Mouse (Mus musculus) spleen, postnatal 14 days (tissue): Measurements from ENCODE around the gene Gm21885.

Source experiments
- DNase-seq, 2 experiments: peaks; one replicate each; pipeline ENCODE4 v3.0.0; 2021 to 2022; ENCODE audit warnings: low spot score in 2 of 2

Gene Gm21885

GRCm38 (mm10) chr11:94268761-94269160 lies 12.9 kb upstream of the Gm21885 start:
- DNase-seq, result no peak

- DNase-seq, result no peak
Measured at GRCm38 (mm10) chr11:94269906-94270305, 11.8 kb upstream of the Gm21885 start.

GRCm38 (mm10) chr11:94271015-94271414 lies 10.7 kb upstream of the Gm21885 start:
- no peak for DNase-seq

- no peak for DNase-seq
Measured at GRCm38 (mm10) chr11:94272960-94273927, 8.4 kb upstream of the Gm21885 start.

- no peak for DNase-seq
Measured at GRCm38 (mm10) chr11:94274206-94274867, 7.3 kb upstream of the Gm21885 start.

- DNase-seq, result no peak
Measured at GRCm38 (mm10) chr11:94275226-94275625, 6.4 kb upstream of the Gm21885 start.

GRCm38 (mm10) chr11:94275686-94276085 lies 6.0 kb upstream of the Gm21885 start:
- DNase-seq, result no peak

GRCm38 (mm10) chr11:94276869-94277337 lies 4.8 kb upstream of the Gm21885 start:
- DNase-seq, result peak; percentile 63 to 75

GRCm38 (mm10) chr11:94282291-94282690 lies 618 bp downstream of the Gm21885 start:
- DNase-seq, result no peak

- DNase-seq, result no peak
Measured at GRCm38 (mm10) chr11:94283536-94284099, 1.9 kb downstream of the Gm21885 start.

GRCm38 (mm10) chr11:94285886-94286574 lies 4.4 kb downstream of the Gm21885 start:
- no peak for DNase-seq

- DNase-seq, result no peak
Measured at GRCm38 (mm10) chr11:94287105-94287504, 5.4 kb downstream of the Gm21885 start.

GRCm38 (mm10) chr11:94290062-94290740 lies 8.5 kb downstream of the Gm21885 start:
- no peak for DNase-seq

GRCm38 (mm10) chr11:94294996-94295845 lies 13.5 kb downstream of the Gm21885 start:
- no peak for DNase-seq

GRCm38 (mm10) chr11:94312733-94313132 lies 31.1 kb downstream of the Gm21885 start:
- DNase-seq, result no peak

GRCm38 (mm10) chr11:94314098-94314652 lies 32.5 kb downstream of the Gm21885 start:
- DNase-seq, result no peak

- DNase-seq, result no peak
Measured at GRCm38 (mm10) chr11:94315308-94315707, 33.6 kb downstream of the Gm21885 start.

- DNase-seq, result no peak
Measured at GRCm38 (mm10) chr11:94316528-94316927, 34.9 kb downstream of the Gm21885 start.

GRCm38 (mm10) chr11:94317014-94317413 lies 35.3 kb downstream of the Gm21885 start:
- no peak for DNase-seq

GRCm38 (mm10) chr11:94317515-94317914 lies 35.8 kb downstream of the Gm21885 start:
- no peak for DNase-seq
